Mouse (Mus musculus): Measurements from ENCODE around the gene Gm9736. TPM values are rescaled to one million over a fixed set of nuclear protein-coding genes. Genes with fewer than 3 reads are reported as not detected.
"Not testable (repeated sequence)": the region's sequence is repeated elsewhere in the genome, so short reads cannot be mapped to it uniquely, and the experiment has no call there.

The Gm9736 gene
- polyA plus RNA-seq, 1 experiment from 2014 or later = not detected

DNA sequence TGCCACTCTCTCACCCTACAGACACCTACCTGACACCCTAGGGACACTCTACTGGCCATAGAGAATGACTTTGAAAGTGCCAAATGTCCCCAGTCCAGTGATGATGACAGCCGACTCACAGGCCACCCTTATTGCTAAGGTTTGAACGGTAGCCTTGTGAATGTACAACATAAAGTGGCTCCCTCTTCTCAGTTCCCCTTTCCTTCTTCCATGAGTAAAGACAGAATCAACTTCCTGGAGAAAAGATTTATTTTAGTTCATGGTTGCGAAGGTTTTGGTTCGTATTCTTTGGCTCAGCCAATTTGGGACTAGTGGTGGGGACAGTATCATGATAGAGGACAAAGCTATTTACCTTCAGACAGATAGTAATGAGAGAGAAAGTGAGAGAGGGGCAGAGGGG lies 12.2 kb downstream of the Gm9736 start:
- Histone ChIP-seq H3K4me1 (ENCODE audit: insufficient read depth) (no peaks in the 10 kb centered on the region), H3K36me3 (replicated peaks; ENCODE audit: insufficient read depth, low read length) (no peaks in the 10 kb centered on the region), H3K27me3 (ENCODE audit: insufficient read depth, low read length) (no peaks in the 10 kb centered on the region), H3K9me3 (ENCODE audit: low read length) (peaks cover 4% of the 10 kb centered on the region; the same call in 1 of the 2 replicates), H3K9ac (replicated peaks) (no peak overlapping the region), H3K4me3 (ENCODE audit: low read depth, low read length) (no peak overlapping the region), H3K4me2 (ENCODE audit: low read depth, low read length) (no peak overlapping the region), H3K27ac (ENCODE audit: low read depth) (no peak overlapping the region)
- TF ChIP-seq CTCF (IDR thresholded peaks at IDR 0.05; ENCODE audit: low read depth) = no peak
- TF ChIP-seq EP300 (IDR thresholded peaks at IDR 0.05; ENCODE audit: low read depth) = no peak
- ATAC-seq (no peak), DNase-seq (no peak)
- WGBS (ENCODE audit: insufficient replicate concordance) = 56% methylated on average over 4 of the region's 4 CpGs

GRCm38 (mm10) chr10:77735928-77736327 lies 15.2 kb downstream of the Gm9736 start:
- Histone ChIP-seq H3K9me3 (ENCODE audit: low read length) (peaks cover 4% of the 10 kb centered on the region; the same call in 1 of the 2 replicates), H3K4me3 (ENCODE audit: low read depth, low read length) (no peak overlapping the region), H3K27me3 (ENCODE audit: insufficient read depth, low read length) (no peaks in the 10 kb centered on the region), H3K9ac (replicated peaks) (no peak overlapping the region), H3K36me3 (replicated peaks; ENCODE audit: insufficient read depth, low read length) (no peaks in the 10 kb centered on the region), H3K4me2 (ENCODE audit: low read depth, low read length) (no peak overlapping the region), H3K27ac (ENCODE audit: low read depth) (no peak overlapping the region), H3K4me1 (ENCODE audit: insufficient read depth) (no peaks in the 10 kb centered on the region)
- ATAC-seq (no peak), DNase-seq (no peak)
- TF ChIP-seq CTCF (IDR thresholded peaks at IDR 0.05; ENCODE audit: low read depth) (no peak), EP300 (IDR thresholded peaks at IDR 0.05; ENCODE audit: low read depth) (no peak)
- 81% methylated on average over 1 of the region's 1 CpGs for WGBS (ENCODE audit: insufficient replicate concordance)

DNA sequence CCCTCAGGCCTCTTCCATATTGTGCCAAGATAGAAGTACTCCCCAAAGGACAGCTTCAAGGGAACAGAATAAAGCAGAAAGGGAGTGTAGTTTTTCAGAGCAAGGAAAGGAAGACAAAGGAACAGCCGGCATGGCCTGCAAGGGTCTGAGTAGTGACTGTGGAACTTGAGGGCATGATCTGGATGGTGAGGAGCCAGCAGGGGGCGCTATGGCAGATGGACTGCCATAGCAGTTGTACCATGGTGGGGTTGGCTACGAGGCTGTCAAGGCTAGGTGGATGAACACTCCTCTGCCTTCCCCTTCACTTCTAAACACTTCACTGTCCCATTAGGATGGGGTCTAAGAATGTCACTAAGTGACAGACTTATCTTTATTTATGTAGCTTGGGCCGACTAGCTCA lies 21.9 kb downstream of the Gm9736 start:
- H3K4me3 ChIP-seq (ENCODE audit: low read depth, low read length) = no peak overlapping the region
- H3K4me2 ChIP-seq (ENCODE audit: low read depth, low read length) = no peak overlapping the region
- TF ChIP-seq EP300 (IDR thresholded peaks at IDR 0.05; ENCODE audit: low read depth) = no peak
- peak; percentile 58 for TF ChIP-seq CTCF (IDR thresholded peaks at IDR 0.05; ENCODE audit: low read depth)
- 48% methylated on average over 4 of the region's 4 CpGs for WGBS (ENCODE audit: insufficient replicate concordance)
- ATAC-seq = no peak
- H3K4me1 ChIP-seq (ENCODE audit: insufficient read depth) = no peaks in the 10 kb centered on the region
- peak; percentile 26 for DNase-seq
- no peak overlapping the region for H3K27ac ChIP-seq (ENCODE audit: low read depth)
- no peaks in the 10 kb centered on the region for H3K27me3 ChIP-seq (ENCODE audit: insufficient read depth, low read length)
- H3K36me3 ChIP-seq (replicated peaks; ENCODE audit: insufficient read depth, low read length) = no peaks in the 10 kb centered on the region
- no peaks in the 10 kb centered on the region for H3K9me3 ChIP-seq (ENCODE audit: low read length)
- no peak overlapping the region for H3K9ac ChIP-seq (replicated peaks)

DNA sequence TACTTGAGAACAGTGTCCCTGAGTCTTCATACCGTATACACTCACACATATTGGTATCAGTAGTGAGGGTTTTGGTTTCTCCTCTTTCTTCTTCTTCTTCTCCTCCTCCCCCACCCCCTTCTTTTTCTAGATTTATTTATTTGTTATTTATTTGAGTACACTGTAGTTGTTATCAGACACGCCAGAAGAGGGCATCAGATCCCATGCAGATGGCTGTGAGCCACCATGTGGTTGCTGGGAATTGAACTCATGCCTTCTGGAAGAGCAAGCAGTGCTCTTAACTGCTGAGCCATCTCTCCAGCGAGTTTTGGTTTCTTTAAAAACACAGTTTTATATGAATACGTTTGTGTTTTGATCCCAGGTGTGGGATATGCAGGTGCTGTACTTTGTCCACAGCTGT lies 22.9 kb downstream of the Gm9736 start:
- no peak overlapping the region for H3K9ac ChIP-seq (replicated peaks)
- 54% methylated on average over 4 of the region's 4 CpGs for WGBS (ENCODE audit: insufficient replicate concordance)
- H3K36me3 ChIP-seq (replicated peaks; ENCODE audit: insufficient read depth, low read length) = no peaks in the 10 kb centered on the region
- no peak overlapping the region for H3K4me2 ChIP-seq (ENCODE audit: low read depth, low read length)
- H3K27ac ChIP-seq (ENCODE audit: low read depth) = no peak overlapping the region
- no peak for DNase-seq
- H3K9me3 ChIP-seq (ENCODE audit: low read length) = no peaks in the 10 kb centered on the region
- no peak overlapping the region for H3K4me3 ChIP-seq (ENCODE audit: low read depth, low read length)
- TF ChIP-seq EP300 (IDR thresholded peaks at IDR 0.05; ENCODE audit: low read depth) (no peak), CTCF (IDR thresholded peaks at IDR 0.05; ENCODE audit: low read depth) (peak; percentile 30)
- no peaks in the 10 kb centered on the region for H3K27me3 ChIP-seq (ENCODE audit: insufficient read depth, low read length)
- ATAC-seq = no peak
- no peaks in the 10 kb centered on the region for H3K4me1 ChIP-seq (ENCODE audit: insufficient read depth)

- ATAC-seq (no peak), DNase-seq (no peak)
- no peaks in the 10 kb centered on the region for H3K9me3 ChIP-seq (ENCODE audit: low read length)
- H3K9ac ChIP-seq (replicated peaks) = no peak within 1 kb of the TSS
- no peak for TF ChIP-seq CTCF (IDR thresholded peaks at IDR 0.05; ENCODE audit: low read depth)
- no peaks in the 10 kb centered on the region for H3K27me3 ChIP-seq (ENCODE audit: insufficient read depth, low read length)
- no peak within 1 kb of the TSS for H3K4me2 ChIP-seq (ENCODE audit: low read depth, low read length)
- no peak within 1 kb of the TSS for H3K4me3 ChIP-seq (ENCODE audit: low read depth, low read length)
- no peak within 1 kb of the TSS for H3K27ac ChIP-seq (ENCODE audit: low read depth)
- no peaks in the 10 kb centered on the region for H3K4me1 ChIP-seq (ENCODE audit: insufficient read depth)
- 17% methylated on average over 3 of the region's 3 CpGs for WGBS (ENCODE audit: insufficient replicate concordance)
- H3K36me3 ChIP-seq (replicated peaks; ENCODE audit: insufficient read depth, low read length) = no peaks in the 10 kb centered on the region
These were observed 25.0 kb downstream of the Gm9736 start, which contains the start of gene Gm10100 for GRCm38 (mm10) chr10:77726186-77726585. TSS of gene Gm10100 (plus strand) at chr10:77726486.

GRCm38 (mm10) chr10:77724855-77725254 lies 26.3 kb downstream of the Gm9736 start:
- Histone ChIP-seq H3K27me3 (ENCODE audit: insufficient read depth, low read length) (no peaks in the 10 kb centered on the region), H3K4me2 (ENCODE audit: low read depth, low read length) (no peak overlapping the region), H3K4me1 (ENCODE audit: insufficient read depth) (no peaks in the 10 kb centered on the region), H3K9me3 (ENCODE audit: low read length) (no peaks in the 10 kb centered on the region), H3K4me3 (ENCODE audit: low read depth, low read length) (no peak overlapping the region), H3K36me3 (replicated peaks; ENCODE audit: insufficient read depth, low read length) (no peaks in the 10 kb centered on the region), H3K27ac (ENCODE audit: low read depth) (no peak overlapping the region), H3K9ac (replicated peaks) (no peak overlapping the region)
- WGBS (ENCODE audit: insufficient replicate concordance) = 71% methylated on average over 8 of the region's 8 CpGs
- DNase-seq (no peak), ATAC-seq (no peak)
- no peak for TF ChIP-seq EP300 (IDR thresholded peaks at IDR 0.05; ENCODE audit: low read depth)
- 0 out of 2 replicates have a peak, but pooled peaks have one; percentile 24 for TF ChIP-seq CTCF (IDR thresholded peaks at IDR 0.05; ENCODE audit: low read depth)

GRCm38 (mm10) chr10:77720299-77720698 lies 30.9 kb downstream of the Gm9736 start, which contains the start of gene Krtap12-1:
TSS of gene Krtap12-1 (plus strand) at chr10:77720599.
- WGBS (ENCODE audit: insufficient replicate concordance) = 87% methylated on average over 1 of the region's 1 CpGs

More at GRCm38 (mm10) chr10:77720299-77720698, 30.9 kb downstream of the Gm9736 start, which contains the start of gene Krtap12-1:
- not testable (repeated sequence) for H3K27me3 ChIP-seq (ENCODE audit: insufficient read depth, low read length); H3K27ac ChIP-seq (ENCODE audit: low read depth); H3K9ac ChIP-seq (replicated peaks); ATAC-seq; H3K36me3 ChIP-seq (replicated peaks; ENCODE audit: insufficient read depth, low read length); H3K4me2 ChIP-seq (ENCODE audit: low read depth, low read length); H3K4me1 ChIP-seq (ENCODE audit: insufficient read depth); H3K4me3 ChIP-seq (ENCODE audit: low read depth, low read length); DNase-seq; H3K9me3 ChIP-seq (ENCODE audit: low read length)

Data from liver, postnatal 0 days (tissue).